Mouse (Mus musculus) CH12.LX (cell line): ENCODE results near the gene Rbms1.

ENCODE experiments used
- CTCF ChIP-seq, 2 experiments: IDR thresholded peaks in 1 of 2; conservative IDR thresholded peaks in 1 of 2; 2 replicates each; pipeline ENCODE4 v1.5.1; 2011 to 2012; ENCODE audit warnings: low read depth in 2 of 2, low read length in 2 of 2, improper control_type of control experiment in 1 of 2, inconsistent platforms in 1 of 2, mild to moderate bottlenecking in 1 of 2, moderate library complexity in 1 of 2
- E2F4 ChIP-seq: IDR thresholded peaks from 2 replicates; pipeline ENCODE4 v1.6.1; 2011; ENCODE audit warnings: low read depth, low read length, improper control_type of control experiment; ENCODE audit not compliant: insufficient replicate concordance
- EP300 ChIP-seq: IDR thresholded peaks from 2 replicates; pipeline ENCODE4 v1.6.1; 2011; ENCODE audit warnings: low read length, improper control_type of control experiment
- MAFK ChIP-seq: IDR thresholded peaks from 2 replicates; pipeline ENCODE4 v1.6.1; 2011; ENCODE audit warnings: low read length, improper control_type of control experiment; ENCODE audit not compliant: insufficient replicate concordance
- MEF2A ChIP-seq: IDR thresholded peaks from 2 replicates; pipeline ENCODE4 v1.6.1; 2014; ENCODE audit warnings: low read depth, mild to moderate bottlenecking, inconsistent platforms, low read length, improper control_type of control experiment, borderline replicate concordance
- RAD21 ChIP-seq: IDR thresholded peaks from 2 replicates; pipeline ENCODE4 v1.6.1; 2011; ENCODE audit warnings: low read depth, mild to moderate bottlenecking, low read length, improper control_type of control experiment, moderate library complexity
- SIN3A ChIP-seq: IDR thresholded peaks from 2 replicates; pipeline ENCODE4 v1.6.1; 2012; ENCODE audit warnings: low read length, improper control_type of control experiment, inconsistent platforms

DNA sequence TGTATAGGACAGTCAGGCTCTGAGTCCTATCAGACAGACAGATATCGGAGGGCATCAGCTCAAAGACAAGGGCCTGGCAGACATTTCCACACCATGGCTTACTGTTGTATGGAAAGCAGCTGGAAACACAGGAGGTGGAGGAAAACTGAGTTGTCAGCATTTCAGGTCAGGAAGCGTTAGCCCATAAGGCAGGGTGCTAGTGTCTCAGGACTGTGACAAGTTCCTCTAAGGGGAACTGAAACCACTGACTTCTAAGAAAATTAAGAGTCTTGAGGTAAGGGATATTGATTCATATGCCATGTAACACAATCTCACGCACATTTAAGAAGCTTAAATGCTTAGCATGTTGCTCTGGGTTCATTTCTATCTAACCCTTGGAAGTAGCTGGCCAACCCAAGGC, 141.4 kb downstream of the Rbms1 start:
- TF ChIP-seq RAD21 (no peak), CTCF (conservative IDR thresholded peaks at IDR 0.05 in 1 of 2, IDR thresholded peaks at IDR 0.05 in 1 of 2; ENCODE audit: low read depth in 2 of 2, low read length in 2 of 2) (no peak), MEF2A (no peak), EP300 (peak; percentile 82), E2F4 (no peak), SIN3A (no peak), MAFK (peak; percentile 94)
